20 mouse cellular contexts compared by ENCODE assay signal in genomic region chr2:3656834-3657233, GRCm38 (mm10).
DNase-seq lines count a peak whose midpoint lies in the region; ATAC-seq and TF ChIP-seq lines count a peak whose summit lies in the region.
"Had no signal": no experiment of that assay in that cellular context is flagged by ENCODE, and none has a peak within 500 bp of the region (broad histone marks: within the 10 kb centered on the region; RNA-seq: fewer than 3 reads in every experiment).

No protein-coding gene starts in this region.

- intact Hi-C loops in heart, postnatal 25 days (cut with DNase I) = no loop called here

- H3K9me3 ChIP-seq in liver, postnatal 0 days (ENCODE audit: low read length) = no peaks in the 10 kb centered on the region
- H3K9me3 ChIP-seq: embryonic facial prominence, embryonic 10.5 days; limb, embryonic 10.5 days; lung, embryonic 15.5 days; midbrain, embryonic 15.5 days; neural tube, embryonic 13.5 days had no signal

- H3K4me3 ChIP-seq in liver, postnatal 0 days (ENCODE audit: low read depth, low read length) = no peak overlapping the region
- H3K4me3 ChIP-seq: embryonic facial prominence, embryonic 10.5 days; limb, embryonic 10.5 days; lung, embryonic 15.5 days; midbrain, embryonic 15.5 days; neural tube, embryonic 13.5 days had no signal

- H3K4me2 ChIP-seq in liver, postnatal 0 days (ENCODE audit: low read depth, low read length) = peak overlapping the region; percentile 1; the same call in 1 of the 2 replicates
- H3K4me2 ChIP-seq: heart, embryonic 11.5 days; lung, embryonic 15.5 days; midbrain, embryonic 15.5 days; neural tube, embryonic 13.5 days had no signal

- no peak for ATAC-seq in liver, postnatal 0 days
- ATAC-seq: forebrain, postnatal 0 days; intestine, embryonic 16.5 days; midbrain, embryonic 15.5 days had no signal

- 41% methylated on average over 6 of the region's 6 CpGs for WGBS in liver, postnatal 0 days (ENCODE audit: insufficient replicate concordance)

- H3K27ac ChIP-seq in liver, postnatal 0 days (ENCODE audit: low read depth) = peak overlapping the region; percentile 96
- H3K27ac ChIP-seq: embryonic facial prominence, embryonic 10.5 days; limb, embryonic 10.5 days; lung, embryonic 15.5 days; midbrain, embryonic 15.5 days; neural tube, embryonic 13.5 days had no signal

- no peak for TF ChIP-seq EP300 in liver, postnatal 0 days (IDR thresholded peaks at IDR 0.05; ENCODE audit: low read depth)

- no peak overlapping the region for H3K9ac ChIP-seq in liver, postnatal 0 days (replicated peaks)
- H3K9ac ChIP-seq: forebrain, postnatal 0 days; lung, embryonic 15.5 days; midbrain, embryonic 15.5 days; neural tube, embryonic 13.5 days had no signal

- H3K4me1 ChIP-seq in liver, postnatal 0 days (ENCODE audit: insufficient read depth) = peaks cover 38% of the 10 kb centered on the region
- H3K4me1 ChIP-seq: midbrain, embryonic 15.5 days; neural tube, embryonic 13.5 days had no signal

- TF ChIP-seq CTCF in liver, postnatal 0 days (IDR thresholded peaks at IDR 0.05; ENCODE audit: low read depth) = no peak

- H3K36me3 ChIP-seq in liver, postnatal 0 days (replicated peaks; ENCODE audit: insufficient read depth, low read length) = no peaks in the 10 kb centered on the region
- H3K36me3 ChIP-seq: embryonic facial prominence, embryonic 10.5 days; limb, embryonic 10.5 days; lung, embryonic 15.5 days; midbrain, embryonic 15.5 days; neural tube, embryonic 13.5 days had no signal

- no peaks in the 10 kb centered on the region for H3K27me3 ChIP-seq in liver, postnatal 0 days (ENCODE audit: insufficient read depth, low read length)
- H3K27me3 ChIP-seq: lung, embryonic 15.5 days; midbrain, embryonic 15.5 days; neural tube, embryonic 13.5 days had no signal

- peak; percentile 10 for DNase-seq in heart, adult 8-10 months (ENCODE audit: low spot score)
- DNase-seq in heart, postnatal 25 days (ENCODE audit: low spot score) = no peak
- peak; percentile 28 for DNase-seq in thymus, postnatal 14 days
- no peak for DNase-seq in thymus, postnatal 0 days (ENCODE audit: low spot score)
- no peak for DNase-seq in liver, postnatal 0 days
- DNase-seq in adrenal gland, postnatal 4 days (ENCODE audit: low spot score in 2 of 2) = no peak
- DNase-seq in kidney, postnatal 14 days = no peak
- DNase-seq in ovary, adult 18-20 months (ENCODE audit: low spot score) = no peak
- DNase-seq: adrenal gland, postnatal 25 days; forebrain, postnatal 0 days; gastrocnemius, postnatal 10 days; kidney, postnatal 10 days; layer of hippocampus, postnatal 36 days had no signal

Comparison
In these comparisons a context has a peak if more than half of its experiments do, and no peak if none do; other contexts are left out.
1. DNase-seq: peak in heart, adult 8-10 months (single experiment) and thymus, postnatal 14 days (single experiment); none in heart, postnatal 25 days (single experiment), thymus, postnatal 0 days (single experiment), liver, postnatal 0 days (single experiment), adrenal gland, postnatal 4 days (0 of 2), kidney, postnatal 14 days (single experiment) and ovary, adult 18-20 months (single experiment).